Mouse (Mus musculus) lung, adult 2 months (tissue): ENCODE data around the gene Cep78.

Experiments
- CTCF ChIP-seq: fragments of 200-500 bp; IDR thresholded peaks from 2 replicates; pipeline ENCODE4 v1.5.1; 2011; ENCODE audit warnings: mild to moderate bottlenecking, low read length, control low read depth; ENCODE audit not compliant: insufficient read depth
- POLR2A ChIP-seq: fragments of 200-500 bp; IDR thresholded peaks from 2 replicates; pipeline ENCODE4 v1.6.1; 2011; ENCODE audit warnings: low read depth, mild to moderate bottlenecking, control low read depth, low read length, borderline replicate concordance; ENCODE audit errors: extremely low read depth

- TF ChIP-seq CTCF: no peak
- TF ChIP-seq POLR2A: no peak
Measured at GRCm38 (mm10) chr19:15918111-15918510, 66.7 kb downstream of the Cep78 start.
